Mouse (Mus musculus): ENCODE measurements around the gene Sdhc. TPM values are rescaled to one million over a fixed set of nuclear protein-coding genes. Genes with fewer than 3 reads are reported as not detected.
"Not testable (repeated sequence)": the region's sequence is repeated elsewhere in the genome, so short reads cannot be mapped to it uniquely, and the experiment has no call there.

Gene Sdhc
- polyA plus RNA-seq, 1 experiment, result 169 TPM

- H3K36me3 ChIP-seq (ENCODE audit: control insufficient read depth, insufficient read depth), result no peaks in the 10 kb centered on the region
- no peak overlapping the region for H3ac ChIP-seq (ENCODE audit: control insufficient read depth, insufficient read length)
- H3K4me3 ChIP-seq, result no peak overlapping the region
- TF ChIP-seq MYOG (IDR thresholded peaks at IDR 0.05; ENCODE audit: control insufficient read depth in 1 of 3, insufficient read depth in 1 of 3, insufficient read length in 2 of 3, low read depth in 2 of 3) (no peak), CEBPB (IDR thresholded peaks at IDR 0.05; ENCODE audit: insufficient read depth, poor library complexity, severe bottlenecking) (no peak)
- no peaks in the 10 kb centered on the region for H3K27me3 ChIP-seq (ENCODE audit: control insufficient read depth, insufficient read depth, insufficient read length)
- no peaks in the 10 kb centered on the region for H3K79me2 ChIP-seq (ENCODE audit: control insufficient read depth, insufficient read depth)
- H3K4me2 ChIP-seq (ENCODE audit: low read depth), result no peak overlapping the region
Measured at GRCm38 (mm10) chr1:171096110-171096964, 54.1 kb downstream of the Sdhc start.

- no peak for TF ChIP-seq POLR2AphosphoS2 (IDR thresholded peaks at IDR 0.05; ENCODE audit: insufficient read length, low read depth)
- TF ChIP-seq USF1 (IDR thresholded peaks at IDR 0.05; ENCODE audit: low read depth), result peak; percentile 65
- no peak for TF ChIP-seq TCF3 (IDR thresholded peaks at IDR 0.05; ENCODE audit: insufficient read length, low read depth)
- TF ChIP-seq MYOG (IDR thresholded peaks at IDR 0.05; ENCODE audit: control insufficient read depth in 1 of 3, insufficient read depth in 1 of 3, insufficient read length in 2 of 3, low read depth in 2 of 3), result no peak
- H3K4me2 ChIP-seq (ENCODE audit: low read depth), result no peak overlapping the region
- H3K36me3 ChIP-seq (ENCODE audit: control insufficient read depth, insufficient read depth), result no peaks in the 10 kb centered on the region
- H3K4me3 ChIP-seq, result no peak overlapping the region
- no peak overlapping the region for H3ac ChIP-seq (ENCODE audit: control insufficient read depth, insufficient read length)
- no peaks in the 10 kb centered on the region for H3K79me2 ChIP-seq (ENCODE audit: control insufficient read depth, insufficient read depth)
- H3K27me3 ChIP-seq (ENCODE audit: control insufficient read depth, insufficient read depth, insufficient read length), result no peaks in the 10 kb centered on the region
Measured at GRCm38 (mm10) chr1:171094424-171094823, 56.0 kb downstream of the Sdhc start.

GRCm38 (mm10) chr1:171090761-171091160 lies 59.6 kb downstream of the Sdhc start:
- Histone ChIP-seq H3K36me3 (ENCODE audit: control insufficient read depth, insufficient read depth) (no peaks in the 10 kb centered on the region), H3K4me3 (no peak overlapping the region), H3K4me2 (ENCODE audit: low read depth) (no peak overlapping the region), H3ac (ENCODE audit: control insufficient read depth, insufficient read length) (no peak overlapping the region), H3K79me2 (ENCODE audit: control insufficient read depth, insufficient read depth) (no peaks in the 10 kb centered on the region), H3K27me3 (ENCODE audit: control insufficient read depth, insufficient read depth, insufficient read length) (no peaks in the 10 kb centered on the region)
- TF ChIP-seq MYOG (IDR thresholded peaks at IDR 0.05; ENCODE audit: control insufficient read depth in 1 of 3, insufficient read depth in 1 of 3, insufficient read length in 2 of 3, low read depth in 2 of 3) (no peak), SRF (IDR thresholded peaks at IDR 0.05; ENCODE audit: control insufficient read depth, insufficient read length, low read depth) (no peak), POLR2A (IDR thresholded peaks at IDR 0.05; ENCODE audit: insufficient read length, low read depth) (no peak), POLR2AphosphoS2 (IDR thresholded peaks at IDR 0.05; ENCODE audit: insufficient read length, low read depth) (no peak), REST (IDR thresholded peaks at IDR 0.05; ENCODE audit: insufficient read depth, insufficient read length) (no peak), TCF12 (IDR thresholded peaks at IDR 0.05; ENCODE audit: insufficient read depth, poor library complexity, severe bottlenecking) (no peak), E2F4 (IDR thresholded peaks at IDR 0.05; ENCODE audit: insufficient read depth) (no peak), MYOD1 (IDR thresholded peaks at IDR 0.05; ENCODE audit: control insufficient read depth in 1 of 3, insufficient read length in 2 of 3, low read depth in 2 of 3) (no peak), USF1 (IDR thresholded peaks at IDR 0.05; ENCODE audit: low read depth) (no peak), CEBPB (IDR thresholded peaks at IDR 0.05; ENCODE audit: insufficient read depth, poor library complexity, severe bottlenecking) (no peak), MAX (IDR thresholded peaks at IDR 0.05; ENCODE audit: low read depth) (no peak), TCF3 (IDR thresholded peaks at IDR 0.05; ENCODE audit: insufficient read length, low read depth) (no peak)

- Histone ChIP-seq H3K4me3 (no peak overlapping the region), H3K27me3 (ENCODE audit: control insufficient read depth, insufficient read depth, insufficient read length) (no peaks in the 10 kb centered on the region), H3K4me2 (ENCODE audit: low read depth) (no peak overlapping the region), H3K79me2 (ENCODE audit: control insufficient read depth, insufficient read depth) (no peaks in the 10 kb centered on the region), H3K36me3 (ENCODE audit: control insufficient read depth, insufficient read depth) (no peaks in the 10 kb centered on the region), H3ac (ENCODE audit: control insufficient read depth, insufficient read length) (no peak overlapping the region)
- no peak for TF ChIP-seq MAX (IDR thresholded peaks at IDR 0.05; ENCODE audit: low read depth)
- TF ChIP-seq TCF3 (IDR thresholded peaks at IDR 0.05; ENCODE audit: insufficient read length, low read depth), result no peak
- no peak for TF ChIP-seq E2F4 (IDR thresholded peaks at IDR 0.05; ENCODE audit: insufficient read depth)
- no peak for TF ChIP-seq REST (IDR thresholded peaks at IDR 0.05; ENCODE audit: insufficient read depth, insufficient read length)
- no peak for TF ChIP-seq MYOD1 (IDR thresholded peaks at IDR 0.05; ENCODE audit: control insufficient read depth in 1 of 3, insufficient read length in 2 of 3, low read depth in 2 of 3)
- no peak for TF ChIP-seq CEBPB (IDR thresholded peaks at IDR 0.05; ENCODE audit: insufficient read depth, poor library complexity, severe bottlenecking)
Measured at GRCm38 (mm10) chr1:171089891-171090290, 60.5 kb downstream of the Sdhc start.

GRCm38 (mm10) chr1:171088237-171088869 lies 62.0 kb downstream of the Sdhc start:
- not testable (repeated sequence) for H3K27me3 ChIP-seq (ENCODE audit: control insufficient read depth, insufficient read depth, insufficient read length); H3K79me2 ChIP-seq (ENCODE audit: control insufficient read depth, insufficient read depth); H3K36me3 ChIP-seq (ENCODE audit: control insufficient read depth, insufficient read depth); H3K4me3 ChIP-seq; H3ac ChIP-seq (ENCODE audit: control insufficient read depth, insufficient read length)
- peak overlapping the region; percentile 31 for H3K4me2 ChIP-seq (ENCODE audit: low read depth)

All from myocyte (in vitro differentiated cells).